8 mouse cellular contexts compared by ENCODE assay signal in the genomic region with DNA sequence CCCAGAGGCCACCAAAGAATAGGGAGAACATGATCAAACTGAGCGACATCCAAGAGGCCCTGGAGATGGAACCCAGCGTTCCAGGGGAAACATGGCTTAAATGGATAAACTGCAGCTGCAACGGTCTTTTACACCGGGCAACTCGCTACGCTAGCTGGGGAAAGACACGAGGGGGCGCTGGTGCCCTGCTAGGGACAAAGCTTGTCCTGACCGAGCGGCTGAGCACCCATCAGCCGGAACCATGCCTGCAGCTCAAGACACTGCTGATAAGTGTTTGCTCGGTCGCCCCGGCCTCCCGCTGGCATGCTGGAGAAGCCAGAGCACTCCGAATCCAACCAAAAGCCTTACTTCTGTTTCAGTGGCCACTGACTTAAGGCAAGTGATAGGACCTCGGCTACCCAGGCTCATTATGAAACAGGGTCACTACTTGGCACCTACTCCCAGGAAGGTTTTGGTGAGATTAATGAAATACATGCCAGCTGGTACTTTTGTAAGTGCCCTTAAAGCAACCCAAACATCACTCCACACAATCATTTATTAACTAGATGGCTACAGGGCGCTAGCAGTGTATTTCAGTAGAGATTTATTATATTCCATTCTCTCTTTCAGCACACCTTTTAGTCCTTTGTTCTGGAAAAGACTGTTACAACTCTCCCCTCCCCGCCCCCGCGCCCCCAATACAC. TPM values are rescaled to one million over a fixed set of nuclear protein-coding genes. Genes with fewer than 3 reads are reported as not detected.
DNase-seq lines count a peak whose midpoint lies in the region; ATAC-seq and TF ChIP-seq lines count a peak whose summit lies in the region.

A gene (plus strand): TSS at position 347 of the 683 bp plus-strand sequence.

- no peaks in the 10 kb centered on the region for H3K9me3 ChIP-seq in ES-E14 (ENCODE audit: control insufficient read depth, insufficient read depth, low read depth, low read length)
- H3K9me3 ChIP-seq in forebrain, embryonic 14.5 days (replicated peaks; ENCODE audit: control insufficient read depth, low read length) = no peaks in the 10 kb centered on the region
- no peaks in the 10 kb centered on the region for H3K9me3 ChIP-seq in liver, embryonic 16.5 days (replicated peaks; ENCODE audit: control insufficient read depth, low read length)
- no peaks in the 10 kb centered on the region for H3K9me3 ChIP-seq in neural tube, embryonic 13.5 days

- peaks cover 0 to 2% of the 10 kb centered on the region in 2 experiments; a peak in 1 of 4 replicates for H3K4me1 ChIP-seq in ES-E14 (ENCODE audit: control insufficient read depth in 2 of 2, insufficient read depth in 2 of 2, low read length in 2 of 2, poor library complexity in 1 of 2)
- no peaks in the 10 kb centered on the region for H3K4me1 ChIP-seq in forebrain, embryonic 14.5 days (ENCODE audit: control insufficient read depth, insufficient read depth, low read length)
- H3K4me1 ChIP-seq in liver, embryonic 16.5 days (ENCODE audit: control insufficient read depth, low read depth, low read length) = peaks cover 11% of the 10 kb centered on the region
- peaks cover 11% of the 10 kb centered on the region; the same call in 1 of the 2 replicates for H3K4me1 ChIP-seq in neural tube, embryonic 13.5 days (replicated peaks)

- H3K4me2 ChIP-seq in forebrain, embryonic 14.5 days (ENCODE audit: low read length) = peak within 1 kb of the TSS; percentile 51
- H3K4me2 ChIP-seq in liver, embryonic 16.5 days (ENCODE audit: low read depth, low read length) = peak within 1 kb of the TSS; percentile 63
- peak within 1 kb of the TSS; percentile 60 for H3K4me2 ChIP-seq in neural tube, embryonic 13.5 days

- no peak within 1 kb of the TSS for H3K9ac ChIP-seq in ES-E14 (ENCODE audit: insufficient read depth, low read depth, low read length, poor library complexity, severe bottlenecking)
- peak within 1 kb of the TSS; percentile 57 for H3K9ac ChIP-seq in forebrain, embryonic 14.5 days (ENCODE audit: low read length)
- H3K9ac ChIP-seq in liver, embryonic 16.5 days (ENCODE audit: low read depth, low read length) = peak within 1 kb of the TSS; percentile 38; the same call in 1 of the 2 replicates
- H3K9ac ChIP-seq in neural tube, embryonic 13.5 days = peak within 1 kb of the TSS; percentile 68

- H3K27ac ChIP-seq in ES-E14 (ENCODE audit: insufficient read depth, low read depth, low read length, poor library complexity, severe bottlenecking) = no peak within 1 kb of the TSS
- H3K27ac ChIP-seq in forebrain, embryonic 14.5 days (ENCODE audit: low read depth, low read length) = no peak within 1 kb of the TSS
- no peak within 1 kb of the TSS for H3K27ac ChIP-seq in liver, embryonic 16.5 days (ENCODE audit: low read length)
- H3K27ac ChIP-seq in neural tube, embryonic 13.5 days (replicated peaks) = 0 out of 2 replicates have a peak within 1 kb of the TSS, but pooled peaks have one; percentile 39

- no peaks in the 10 kb centered on the region for H3K27me3 ChIP-seq in forebrain, embryonic 14.5 days (replicated peaks; ENCODE audit: control insufficient read depth, insufficient read depth, low read length)
- H3K27me3 ChIP-seq in liver, embryonic 16.5 days (ENCODE audit: control insufficient read depth, insufficient read depth, low read depth, low read length) = no peaks in the 10 kb centered on the region
- H3K27me3 ChIP-seq in neural tube, embryonic 13.5 days = no peaks in the 10 kb centered on the region

- intact Hi-C loops in heart, postnatal 14 days (cut with DNase I) = loop anchor here (1.0 to 5.0 kb wide), 2 partner anchors 91 to 167 kb away; no protein-coding TSS in a partner anchor

- WGBS in forebrain, embryonic 14.5 days = 12% methylated on average over 21 of the region's 21 CpGs
- WGBS in large intestine, adult 2 months = 9% methylated on average over 21 of the region's 21 CpGs
- WGBS in liver, embryonic 16.5 days (ENCODE audit: insufficient replicate concordance) = 13% methylated on average over 21 of the region's 21 CpGs
- 10% methylated on average over 21 of the region's 21 CpGs for WGBS in neural tube, embryonic 13.5 days

- in situ Hi-C loops in ES-E14 (cut with MboI; ENCODE audit: low sequenced_read_pairs in 2 of 2, unreplicated experiment in 2 of 2) = no loop called here

- peak; percentile 84 for DNase-seq in ES-E14 (ENCODE audit: low read depth, low spot score)
- peak; percentile 83 for DNase-seq in cerebellum, adult 11 months
- peak; percentile 95 for DNase-seq in forebrain, embryonic 14.5 days (ENCODE audit: low spot score)
- peak; percentile 91 to 95 for DNase-seq in heart, postnatal 14 days
- DNase-seq in large intestine, adult 2 months (ENCODE audit: low read depth, low spot score) = peak; percentile 57
- peak; percentile 43 for DNase-seq in telencephalon, adult 2 months (ENCODE audit: low read depth, low spot score)

- peak within 1 kb of the TSS in 1 of 2 experiments; percentile 37; a peak in 1 of 4 replicates for H3K4me3 ChIP-seq in ES-E14 (ENCODE audit: insufficient read depth in 1 of 2, low read depth in 1 of 2, low read length in 2 of 2, poor library complexity in 1 of 2, severe bottlenecking in 1 of 2)
- peak within 1 kb of the TSS; percentile 21 for H3K4me3 ChIP-seq in forebrain, embryonic 14.5 days (ENCODE audit: low read depth, low read length)
- peak within 1 kb of the TSS; percentile 26 for H3K4me3 ChIP-seq in liver, embryonic 16.5 days (ENCODE audit: low read depth, low read length)
- peak within 1 kb of the TSS; percentile 32 for H3K4me3 ChIP-seq in neural tube, embryonic 13.5 days

- peak; percentile 95 for ATAC-seq in forebrain, embryonic 14.5 days
- peak; percentile 97 for ATAC-seq in liver, embryonic 16.5 days (ENCODE audit: low read depth)
- peak; percentile 87 for ATAC-seq in neural tube, embryonic 13.5 days (ENCODE audit: low read depth)

- H3K36me3 ChIP-seq in ES-E14 (ENCODE audit: control insufficient read depth, insufficient read depth, low read length, poor library complexity, severe bottlenecking) = no peaks in the 10 kb centered on the region
- no peaks in the 10 kb centered on the region for H3K36me3 ChIP-seq in forebrain, embryonic 14.5 days (ENCODE audit: control insufficient read depth, insufficient read depth, low read length)
- no peaks in the 10 kb centered on the region for H3K36me3 ChIP-seq in liver, embryonic 16.5 days (ENCODE audit: control insufficient read depth, insufficient read depth)
- H3K36me3 ChIP-seq in neural tube, embryonic 13.5 days = no peaks in the 10 kb centered on the region

TF ChIP-seq in ES-E14, 5 proteins besides CTCF, POLR2A, EP300 and RAD21:
- TF ChIP-seq HCFC1 (IDR thresholded peaks at IDR 0.05; ENCODE audit: borderline replicate concordance, insufficient read depth, low read length) (peak; percentile 41; the same call in 1 of the 2 replicates), CHD2 (IDR thresholded peaks at IDR 0.05; ENCODE audit: low read depth, low read length) (no peak), ZC3H11A (IDR thresholded peaks at IDR 0.05; ENCODE audit: borderline replicate concordance, low read depth, low read length) (peak; percentile 71; the same call in 1 of the 2 replicates), ZNF384 (IDR thresholded peaks at IDR 0.05; ENCODE audit: low read depth, low read length) (no peak), MAFK (IDR thresholded peaks at IDR 0.05; ENCODE audit: insufficient read depth, low read depth, low read length) (no peak)
TF ChIP-seq in ES-E14: peak in this region for 2.

RNA-seq across cellular contexts. Expression of the gene that starts here (rescaled TPM):
- total RNA-seq in ES-E14 (2012; rRNA removed) = not detected in 2 replicates
- polyA plus RNA-seq in forebrain, embryonic 14.5 days (2014; fragmentation: Nextera tagmentation; extraction: Ambion mirVana) = 0.33 and 1.3 TPM in 2 replicates
- total RNA-seq in heart, postnatal 14 days (2021) = not detected
- not detected in 2 replicates for polyA plus RNA-seq in large intestine, adult 2 months (2012; rRNA removed)
- polyA plus RNA-seq in liver, embryonic 16.5 days (2015; fragmentation: Nextera tagmentation; extraction: Ambion mirVana) = 0.14 TPM in 1 of 2 replicates, not detected in the other
- 0.62 and 0.70 TPM in 2 replicates for polyA plus RNA-seq in neural tube, embryonic 13.5 days (2015; fragmentation: Nextera tagmentation; extraction: Ambion mirVana)

Comparison
In these comparisons a context has a peak if more than half of its experiments do, and no peak if none do; other contexts are left out.
1. Peak in DNase-seq in ES-E14; RNA of the gene not detected or under 1 TPM.
2. Peak in DNase-seq in heart, postnatal 14 days; RNA of the gene not detected or under 1 TPM.
3. Peak in DNase-seq in large intestine, adult 2 months; RNA of the gene not detected or under 1 TPM.
4. Peak in ATAC-seq, H3K4me3 ChIP-seq, H3K9ac ChIP-seq and H3K4me2 ChIP-seq in liver, embryonic 16.5 days; RNA of the gene not detected or under 1 TPM.
5. Peak in ATAC-seq, H3K4me3 ChIP-seq, H3K27ac ChIP-seq, H3K9ac ChIP-seq and H3K4me2 ChIP-seq in neural tube, embryonic 13.5 days; RNA of the gene not detected or under 1 TPM.
6. DNase-seq: peak in every context shown above with its lines; median percentile 95 in forebrain, embryonic 14.5 days; 93 in heart, postnatal 14 days; 84 in ES-E14; 83 in cerebellum, adult 11 months; 57 in large intestine, adult 2 months; 43 in telencephalon, adult 2 months.